Mouse (Mus musculus) ES-Bruce4 (cell line): ENCODE measurements at regions not wholly inside any gene's neighbourhood (a gene's known extent, or its start where the extent isn't known, plus 50 kb on each side); places are given as distances from the start of the nearest gene placed in this dataset.

Source experiments
- CTCF ChIP-seq: IDR thresholded peaks from one replicate; pipeline ENCODE4 v1.8.1; 2011; ENCODE audit warnings: low read depth, low read length
- EP300 ChIP-seq: IDR thresholded peaks from 2 replicates; pipeline ENCODE4 v1.6.1; 2011; ENCODE audit warnings: low read depth, low read length; ENCODE audit not compliant: insufficient read depth

DNA sequence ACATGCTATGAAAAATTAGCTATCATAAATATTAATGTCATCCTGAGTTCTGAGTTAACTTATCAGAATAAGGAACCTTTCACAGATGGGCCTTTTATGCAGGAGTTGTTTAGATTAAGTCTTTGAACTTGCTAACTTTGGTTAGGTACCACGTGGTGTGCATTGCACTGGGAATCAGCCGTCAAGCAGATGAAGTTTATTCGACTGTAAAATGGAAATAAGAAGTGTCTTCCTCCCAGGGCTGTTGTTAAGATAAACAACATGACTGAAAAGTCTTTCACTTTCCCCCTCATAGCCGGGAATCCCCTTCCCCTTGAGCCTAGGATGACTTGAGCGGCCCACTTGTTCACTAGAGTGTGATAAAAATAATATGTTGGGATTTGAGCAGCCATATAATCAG is 204.2 kb downstream of the Rybp start:
- no peak for TF ChIP-seq CTCF
- no peak for TF ChIP-seq EP300
